9 mouse cellular contexts compared by ENCODE assay signal in the genomic region with DNA sequence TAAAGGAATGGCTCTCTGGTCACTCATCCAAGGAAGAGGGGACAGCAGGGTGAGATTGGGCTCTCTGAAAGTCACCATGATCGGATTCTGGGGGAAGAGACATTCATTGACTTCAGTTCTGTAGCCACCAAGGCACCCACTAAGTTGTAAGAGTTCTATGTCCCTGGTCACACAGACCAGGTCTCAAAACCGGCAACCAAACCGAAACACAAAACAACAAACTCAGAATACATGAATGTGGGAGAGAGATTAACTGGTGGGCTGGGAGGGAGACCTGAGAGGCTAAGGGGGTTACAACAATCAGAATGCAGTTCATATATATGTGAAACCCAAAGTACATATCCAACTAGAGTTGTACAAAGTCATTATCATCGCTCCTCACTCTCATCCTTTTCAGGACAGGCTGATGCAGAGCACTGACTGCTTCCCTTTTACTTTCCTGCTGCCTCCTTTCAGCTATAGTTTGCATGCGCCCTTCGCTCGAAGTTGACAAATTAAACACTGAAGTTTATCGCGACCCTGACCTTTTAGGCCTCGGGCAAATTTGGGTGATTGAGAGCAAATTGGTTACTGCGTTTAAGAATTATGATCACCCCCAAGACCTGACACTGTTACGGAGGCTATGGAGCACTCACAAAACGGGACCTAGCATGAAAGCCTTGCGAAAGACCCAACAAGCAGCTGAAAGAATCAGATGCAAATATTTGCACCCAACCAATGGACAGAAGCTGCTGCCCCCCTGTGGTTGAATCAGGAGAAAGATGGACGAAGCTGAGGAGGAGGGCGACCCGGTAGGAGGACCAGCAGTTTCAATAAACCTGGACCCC. TPM values are rescaled to one million over a fixed set of nuclear protein-coding genes. Genes with fewer than 3 reads are reported as not detected.
DNase-seq lines count a peak whose midpoint lies in the region; ATAC-seq and TF ChIP-seq lines count a peak whose summit lies in the region.
"Had no signal": no experiment of that assay in that cellular context is flagged by ENCODE, and none has a peak within 500 bp of the region (broad histone marks: within the 10 kb centered on the region; RNA-seq: fewer than 3 reads in every experiment).

No protein-coding gene starts in this region.

- no peak overlapping the region for H3K27ac ChIP-seq in lung, embryonic 14.5 days (ENCODE audit: low read depth)
- no peak overlapping the region for H3K27ac ChIP-seq in small intestine, adult 2 months (ENCODE audit: insufficient read depth, low read depth, low read length)

- H3K9ac ChIP-seq in lung, embryonic 14.5 days = peak overlapping the region; percentile 23; the same call in 1 of the 2 replicates

- peak; percentile 79 for TF ChIP-seq CTCF in lung, embryonic 14.5 days (IDR thresholded peaks at IDR 0.05; ENCODE audit: low read depth)
- TF ChIP-seq CTCF in small intestine, adult 2 months (IDR thresholded peaks at IDR 0.05; ENCODE audit: extremely low read depth, insufficient read length, insufficient replicate concordance, low read depth, low read length) = peak; percentile 60; the same call in 1 of the 2 replicates

- no peaks in the 10 kb centered on the region for H3K9me3 ChIP-seq in lung, embryonic 14.5 days (ENCODE audit: low read depth, low read length)

- H3K4me1 ChIP-seq in lung, embryonic 14.5 days (ENCODE audit: insufficient read depth) = peaks cover 2% of the 10 kb centered on the region; the same call in 1 of the 2 replicates
- peaks cover 10% of the 10 kb centered on the region; the same call in 1 of the 2 replicates for H3K4me1 ChIP-seq in small intestine, adult 2 months (ENCODE audit: control insufficient read depth, insufficient read depth, insufficient read length, low read length)

- peak; percentile 52 for DNase-seq in urinary bladder, postnatal 14 days (ENCODE audit: low spot score)
- no peak for DNase-seq in urinary bladder, postnatal 10 days (ENCODE audit: low spot score)
- peak; percentile 78 for DNase-seq in c-Kit-positive CD71-positive TER-119-positive erythroid progenitor cells, embryonic 14.5 days (ENCODE audit: low spot score)
- peak; percentile 27 for DNase-seq in gastrocnemius, postnatal 10 days
- DNase-seq in kidney, adult 11 months = peak; percentile 31
- DNase-seq in lung, embryonic 14.5 days = peak; percentile 84
- no peak for DNase-seq in T-cell, adult 2 months (ENCODE audit: low spot score)

- H3K4me2 ChIP-seq in lung, embryonic 14.5 days = peak overlapping the region; percentile 67

- H3K27me3 ChIP-seq in lung, embryonic 14.5 days (ENCODE audit: insufficient read depth, low read length) = no peaks in the 10 kb centered on the region
- H3K27me3 ChIP-seq in small intestine, adult 2 months (ENCODE audit: control insufficient read depth, insufficient read depth, low read length) = no peaks in the 10 kb centered on the region

- H3K4me3 ChIP-seq in lung, embryonic 14.5 days (ENCODE audit: low read depth, low read length) = peak overlapping the region; percentile 63
- peak overlapping the region; percentile 17; the same call in 1 of the 2 replicates for H3K4me3 ChIP-seq in small intestine, adult 2 months (ENCODE audit: low read depth, low read length)

- TF ChIP-seq POLR2A in small intestine, adult 2 months (IDR thresholded peaks at IDR 0.05; ENCODE audit: low read depth, low read length) = no peak

- 10% methylated on average over 17 of the region's 17 CpGs for WGBS in lung, embryonic 14.5 days
- 28% methylated on average over 17 of the region's 17 CpGs for WGBS in small intestine, adult 2 months

- no peaks in the 10 kb centered on the region for H3K36me3 ChIP-seq in lung, embryonic 14.5 days (ENCODE audit: insufficient read depth)
- no peaks in the 10 kb centered on the region for H3K36me3 ChIP-seq in small intestine, adult 2 months (ENCODE audit: control insufficient read depth, insufficient read depth, low read length)

- ATAC-seq in lung, embryonic 14.5 days (ENCODE audit: insufficient read depth) = no peak

RNA-seq across cellular contexts. Expression of a gene that starts 33.8 kb away (rescaled TPM):
- not detected for total RNA-seq in gastrocnemius, postnatal 10 days (2021)
- polyA plus RNA-seq in lung, embryonic 14.5 days (2014; fragmentation: Nextera tagmentation; extraction: Ambion mirVana) = not detected in 2 replicates
- not detected in 2 replicates for polyA plus RNA-seq in small intestine, adult 2 months (2012; rRNA removed)
- polyA plus RNA-seq: gonadal fat pad, adult 2 months had no signal

RNA-seq across cellular contexts. Expression of a gene that starts 41.6 kb away (rescaled TPM):
- total RNA-seq in gastrocnemius, postnatal 10 days (2021) = 10 to 100 TPM; 77.5 to 77.9 TPM
- polyA plus RNA-seq in lung, embryonic 14.5 days (2014; fragmentation: Nextera tagmentation; extraction: Ambion mirVana) = 7.4 and 7.5 TPM in 2 replicates
- 7.0 and 12.0 TPM in 2 replicates for polyA plus RNA-seq in small intestine, adult 2 months (2012; rRNA removed)

RNA-seq across cellular contexts. Expression of a gene that starts 55.2 kb away (rescaled TPM):
- total RNA-seq in gastrocnemius, postnatal 10 days (2021) = not detected
- not detected in 2 replicates for polyA plus RNA-seq in lung, embryonic 14.5 days (2014; fragmentation: Nextera tagmentation; extraction: Ambion mirVana)
- not detected in 2 replicates for polyA plus RNA-seq in small intestine, adult 2 months (2012; rRNA removed)
- polyA plus RNA-seq: gonadal fat pad, adult 2 months had no signal

Comparison
In these comparisons a context has a peak if more than half of its experiments do, and no peak if none do; other contexts are left out.
1. DNase-seq: peak in urinary bladder, postnatal 14 days (single experiment), c-Kit-positive CD71-positive TER-119-positive erythroid progenitor cells, embryonic 14.5 days (single experiment), gastrocnemius, postnatal 10 days (single experiment), kidney, adult 11 months (single experiment) and lung, embryonic 14.5 days (single experiment); none in urinary bladder, postnatal 10 days (single experiment) and T-cell, adult 2 months (single experiment).